Mouse (Mus musculus): Measurements from ENCODE around the gene Mgmt.

DNA sequence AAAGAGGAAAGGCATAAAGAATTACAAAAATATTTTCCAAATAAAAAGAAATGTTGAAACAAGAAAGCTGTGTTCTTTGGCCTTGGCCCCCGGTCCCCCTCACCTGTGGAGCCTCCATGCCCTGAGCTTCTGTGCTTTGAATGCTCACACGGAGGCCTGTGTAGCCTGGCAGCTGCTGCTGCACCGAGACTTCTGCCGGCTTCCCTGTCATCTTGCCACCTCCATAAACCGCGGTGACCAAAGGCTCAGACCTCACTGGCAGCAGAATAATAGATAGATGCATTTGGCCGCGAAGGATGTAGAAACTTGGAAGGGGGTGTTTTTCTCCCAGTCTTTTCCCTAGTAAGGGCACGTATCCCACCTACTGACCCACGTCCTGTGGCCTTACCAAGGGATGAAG lies 235.8 kb downstream of the Mgmt start:
- TF ChIP-seq GATA1 (IDR thresholded peaks at IDR 0.05; ENCODE audit: borderline replicate concordance, low read length): no peak
- TF ChIP-seq FLI1 (IDR thresholded peaks at IDR 0.05; ENCODE audit: low read length): no peak
